Mouse (Mus musculus) kidney, postnatal 14 days (tissue): ENCODE measurements around the gene Nat14.

Source experiments
- DNase-seq: peaks from one replicate; pipeline ENCODE4 v3.0.0; 2022; ENCODE audit warnings: mixed read lengths

Nat14 gene

DNA sequence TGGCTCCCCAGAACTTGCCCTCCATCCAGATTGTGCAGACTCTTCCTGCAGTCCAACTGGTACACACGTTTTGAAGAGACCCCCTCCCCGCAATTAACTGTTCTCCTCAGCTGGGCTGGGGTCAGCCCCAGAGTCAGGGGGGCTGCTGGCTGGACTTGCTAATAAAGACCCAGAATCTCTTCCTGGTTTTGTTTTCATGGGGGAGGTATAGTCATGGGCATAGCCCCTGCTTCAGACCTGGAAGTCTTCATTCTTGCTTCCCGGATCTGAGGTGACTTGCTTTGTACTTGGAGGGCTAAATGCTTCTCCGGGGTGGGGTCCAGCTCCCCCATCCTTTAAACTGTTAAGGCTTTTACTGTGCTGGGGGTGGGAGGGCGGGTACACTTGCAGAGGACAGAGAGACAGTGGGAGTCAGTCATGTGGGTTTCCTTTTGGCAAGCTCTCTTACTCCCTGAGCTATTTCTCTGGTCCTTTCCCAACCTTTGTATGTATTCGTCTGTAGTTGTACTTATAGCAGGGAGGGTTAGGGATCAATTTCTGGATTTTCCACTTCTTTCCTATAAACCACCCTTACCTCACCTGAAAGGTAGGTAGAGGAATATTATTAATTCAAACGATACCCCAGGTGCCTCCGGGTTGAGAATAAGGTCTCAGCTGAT, at the start of gene Nat14:
Nat14 (plus strand) TSS at position 205 of the 659 bp plus-strand sequence.
- DNase-seq: no peak

DNA sequence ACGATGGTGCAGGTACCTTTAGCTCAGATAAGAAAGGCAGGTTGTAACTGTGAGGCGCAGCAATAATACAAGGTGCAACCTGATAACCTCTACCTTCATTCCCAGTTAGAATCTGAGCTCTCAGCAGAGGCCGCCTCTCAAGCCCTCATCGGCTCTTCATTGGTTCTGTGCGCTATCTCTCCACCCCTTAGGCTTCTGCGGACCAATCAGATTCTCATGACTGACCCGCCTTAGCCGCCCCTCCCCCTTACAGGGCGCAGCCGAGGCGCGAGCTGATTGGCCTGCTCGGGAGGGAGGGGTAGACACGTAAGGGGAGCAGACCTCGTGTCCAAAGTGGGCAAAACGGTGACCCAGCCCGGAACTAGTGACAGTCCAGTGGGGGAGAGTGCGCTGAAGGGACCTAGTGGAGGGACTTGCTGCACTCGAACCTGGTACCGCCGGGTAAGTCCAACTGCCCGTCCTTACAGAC, 45.0 kb upstream of the Nat14 start, which contains the start of gene Isoc2a:
Isoc2a (plus strand) TSS at position 401 of the 469 bp plus-strand sequence.
- peak; percentile 94 for DNase-seq

DNA sequence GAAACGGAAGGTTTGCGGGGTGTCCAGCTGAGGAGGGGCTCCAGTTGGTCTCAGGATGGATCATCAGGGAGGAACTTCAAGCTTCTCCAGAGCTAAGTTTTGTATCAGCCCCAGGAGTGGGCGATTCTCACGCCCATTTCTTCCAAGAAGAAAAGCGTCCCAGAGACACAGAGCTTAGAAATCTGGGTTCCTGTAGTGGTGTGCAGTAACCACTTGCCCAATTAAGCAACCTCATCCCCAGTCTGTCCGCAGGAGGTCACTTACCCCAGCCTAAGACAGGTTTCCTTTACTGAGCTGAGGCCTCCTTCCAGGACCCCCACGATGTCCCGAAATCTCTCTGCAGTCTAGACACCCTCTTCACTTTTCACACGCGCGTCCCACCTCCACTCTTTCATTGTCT, 44.6 kb upstream of the Nat14 start:
- no peak for DNase-seq

DNA sequence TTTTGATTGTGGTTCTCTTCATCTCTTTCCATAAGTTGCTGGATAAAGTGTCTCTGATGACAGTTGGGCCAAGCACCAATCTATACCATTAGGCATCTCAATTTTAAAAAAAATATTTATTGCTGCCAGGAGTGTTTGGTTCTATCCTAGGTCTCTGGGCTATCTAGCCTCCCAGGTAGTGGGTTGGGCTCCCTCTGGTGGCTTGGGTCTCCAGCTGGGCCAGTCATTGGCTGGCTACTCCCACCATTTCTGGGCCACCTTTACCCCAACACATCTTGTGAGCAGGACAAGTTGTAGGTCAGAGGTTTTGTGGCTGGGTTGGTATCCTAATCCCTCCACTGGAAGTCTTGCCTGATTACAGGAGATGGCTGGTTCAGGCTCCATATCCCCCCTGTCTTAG, 43.6 kb upstream of the Nat14 start:
- peak; percentile 39 for DNase-seq

DNA sequence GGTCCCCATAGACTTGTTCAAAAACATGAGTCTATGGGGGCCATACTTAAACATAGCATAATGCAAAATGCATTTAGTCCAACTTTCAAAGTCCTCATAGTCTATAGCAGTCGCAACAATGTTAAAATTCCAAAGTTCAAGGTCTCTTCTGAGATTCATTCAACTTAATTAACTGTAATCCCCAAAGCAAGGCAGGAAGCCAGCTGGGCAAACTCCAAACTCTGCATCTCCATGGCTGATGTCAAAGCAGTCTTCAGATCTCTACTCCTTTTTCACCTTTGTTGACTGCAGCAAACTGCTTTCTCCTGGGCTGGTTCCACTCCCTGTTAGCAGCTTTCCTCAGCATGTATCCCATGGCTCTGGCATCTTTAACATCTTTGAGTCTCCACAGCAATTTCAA, 42.8 kb upstream of the Nat14 start:
- DNase-seq: peak; percentile 24

DNA sequence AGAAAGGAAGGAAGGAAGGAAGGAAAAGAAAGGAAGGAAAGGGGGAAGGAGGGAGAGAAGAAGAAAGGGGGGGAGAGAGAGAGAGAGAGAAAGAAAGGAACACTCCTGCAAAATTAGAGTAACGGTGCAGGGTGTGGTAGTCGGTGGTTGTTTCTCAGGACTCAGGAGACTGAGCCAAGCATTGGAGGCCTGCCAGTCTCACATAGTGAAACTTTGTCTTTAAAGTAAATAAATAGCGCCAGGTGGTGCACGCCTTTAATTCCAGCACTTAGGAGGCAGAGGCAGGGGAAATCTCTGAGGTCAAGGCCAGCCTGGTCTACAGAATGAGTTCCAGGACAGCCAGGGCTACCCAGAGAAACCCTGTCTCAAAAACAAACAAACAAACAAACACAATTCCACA, 35.1 kb upstream of the Nat14 start:
- no peak for DNase-seq

DNA sequence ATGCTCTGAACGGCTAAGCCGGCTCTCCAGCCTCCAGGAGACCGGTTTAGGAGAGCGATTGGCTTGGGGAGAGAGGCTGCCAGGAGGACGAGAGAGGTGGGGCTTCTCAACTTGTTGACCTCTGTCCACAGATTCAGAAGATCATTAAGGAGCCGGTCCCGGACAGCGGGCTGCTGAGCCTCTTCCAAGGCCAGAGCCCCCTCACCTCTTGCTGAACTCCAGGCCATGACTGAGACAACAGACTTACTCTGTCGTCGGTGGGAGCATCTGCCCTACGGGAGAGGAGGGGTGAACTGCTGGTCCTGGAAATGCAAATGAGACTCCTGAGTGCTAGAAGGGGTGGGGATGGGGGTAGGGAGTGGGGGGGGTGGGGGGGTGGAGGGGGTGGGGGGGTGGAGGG, 26.6 kb upstream of the Nat14 start:
- no peak for DNase-seq

DNA sequence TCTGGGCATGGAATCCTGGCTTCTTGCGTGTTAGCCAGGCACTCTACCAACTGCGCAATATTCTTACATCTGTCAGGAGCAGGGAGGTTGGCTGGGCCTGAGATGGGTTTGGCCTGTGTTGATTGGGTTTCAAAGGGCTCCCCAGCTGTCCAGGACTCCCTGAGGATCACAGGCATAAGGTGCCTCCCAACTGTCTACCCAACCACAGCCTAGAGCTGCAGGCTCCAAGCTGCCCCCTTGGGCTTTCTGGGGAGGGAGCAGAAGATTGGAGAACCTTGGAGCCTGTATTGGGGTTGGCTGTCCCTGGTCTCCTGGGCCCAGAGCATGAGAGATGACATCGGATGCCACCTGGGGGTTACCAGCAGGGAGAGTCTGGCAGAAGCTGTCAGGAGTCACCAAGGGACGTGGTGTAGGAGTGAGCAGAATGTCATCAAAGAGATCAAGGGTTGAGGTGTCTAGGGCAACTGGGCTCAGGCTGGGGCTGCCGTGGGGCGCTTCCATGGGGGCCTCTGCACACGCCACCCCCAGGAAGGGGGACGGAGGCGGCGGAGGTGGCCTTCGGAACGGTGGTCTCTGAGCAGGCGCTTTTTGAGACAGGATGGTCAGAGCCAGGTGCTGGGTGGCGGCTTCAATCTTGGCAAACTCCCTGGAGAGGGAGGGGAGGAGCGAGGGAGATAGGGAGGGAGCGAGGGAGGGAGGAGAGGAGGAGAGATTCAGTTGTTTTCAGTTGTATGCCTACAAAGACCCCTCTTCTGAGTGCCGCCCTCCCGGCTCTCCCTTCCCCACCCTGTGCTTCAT, 22.8 kb upstream of the Nat14 start:
- DNase-seq: no peak

DNA sequence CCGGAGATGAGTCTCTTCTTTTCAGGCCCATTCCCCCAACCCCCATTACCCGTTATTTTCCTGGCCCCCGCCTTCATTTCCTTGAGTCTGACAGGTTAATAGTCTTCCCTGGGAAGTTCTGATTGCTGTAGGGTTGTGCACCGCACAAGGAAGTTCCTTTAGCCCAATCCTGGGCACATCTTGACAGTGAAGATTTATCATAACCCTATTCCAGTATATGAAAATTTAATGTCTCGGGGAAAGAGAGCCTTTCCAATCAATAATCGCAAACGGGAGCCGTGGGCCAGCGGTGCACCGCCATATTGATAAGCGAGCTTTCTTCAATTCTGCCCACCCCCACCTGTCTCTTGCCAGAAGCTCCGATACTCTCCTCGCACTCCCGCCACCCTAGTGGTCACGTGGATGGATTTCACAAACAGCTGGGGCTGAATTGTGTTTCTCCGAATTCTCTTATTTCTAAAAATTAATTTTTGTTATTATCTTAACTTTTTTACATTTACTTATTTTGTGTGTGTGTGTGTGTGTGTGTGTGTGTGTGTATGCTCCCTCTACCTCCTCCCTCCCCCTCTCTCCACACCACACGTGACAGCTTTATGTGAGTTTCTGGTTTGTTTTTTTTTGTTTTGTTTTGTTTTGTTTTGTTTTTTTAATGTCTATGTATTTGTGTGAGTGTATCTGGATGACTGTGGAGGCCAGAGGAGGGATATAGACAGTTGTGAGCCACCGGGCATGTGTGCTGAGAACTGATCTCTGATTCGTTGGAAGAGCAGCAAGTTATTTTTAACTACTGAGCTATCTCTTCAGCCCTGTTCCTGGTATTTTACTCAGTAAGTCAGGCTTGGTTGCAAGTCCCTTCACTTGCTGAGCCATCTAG, 21.9 kb upstream of the Nat14 start:
- no peak for DNase-seq

DNA sequence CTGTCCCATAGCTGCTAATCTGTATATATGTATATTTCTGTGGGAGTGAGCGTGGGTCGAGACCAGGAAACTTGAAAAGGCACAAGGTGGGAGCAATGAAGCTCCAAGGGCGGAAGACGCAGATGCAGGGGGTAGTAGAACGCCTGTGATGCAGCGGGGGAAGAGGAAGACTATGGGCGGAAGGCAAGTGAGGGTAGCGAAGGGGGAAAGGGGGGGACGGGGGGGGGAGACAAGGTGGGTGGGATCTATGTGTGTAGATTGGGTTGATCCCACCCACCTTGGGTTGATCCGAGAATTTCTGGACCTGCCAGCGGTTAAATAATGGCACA, 21.3 kb upstream of the Nat14 start:
- no peak for DNase-seq

DNA sequence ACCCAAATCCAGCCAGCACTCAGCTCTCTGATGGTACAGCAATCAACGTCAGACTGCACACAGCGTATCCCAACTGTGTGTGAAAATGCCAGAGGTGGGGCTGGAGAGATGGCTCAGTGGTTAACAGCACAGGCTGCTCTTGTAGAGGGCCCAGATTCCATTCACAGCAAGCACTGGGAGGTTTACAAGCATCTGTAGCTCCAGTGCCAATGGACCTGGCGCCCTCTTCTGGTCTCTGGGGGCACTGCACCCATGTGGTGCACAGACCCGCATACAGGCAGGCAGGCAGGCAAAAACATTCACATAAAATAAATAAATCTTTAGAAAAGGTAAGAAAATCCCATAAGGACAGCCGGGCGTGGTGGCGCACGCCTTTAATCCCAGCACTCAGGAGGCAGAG, 20.7 kb upstream of the Nat14 start:
- DNase-seq: no peak

DNA sequence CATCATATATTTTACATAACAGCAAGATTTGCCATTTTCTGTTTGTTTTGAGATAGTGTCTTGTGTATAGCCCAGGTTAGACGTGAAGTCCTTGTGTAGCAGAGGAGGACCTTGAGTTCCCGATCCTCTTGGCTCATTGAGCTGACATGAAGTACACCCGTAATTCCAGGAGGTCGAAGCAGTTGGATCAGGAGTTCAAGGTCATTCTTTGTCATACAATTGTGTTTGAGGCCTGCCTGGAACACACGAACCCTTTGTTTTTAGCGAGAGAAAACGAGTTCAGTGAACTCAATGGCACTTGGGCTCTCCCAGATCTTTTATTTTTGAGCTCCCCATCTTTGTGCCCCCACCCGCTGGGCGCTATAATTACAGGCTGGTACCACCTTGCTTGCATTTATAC, 19.4 kb upstream of the Nat14 start:
- no peak for DNase-seq

DNA sequence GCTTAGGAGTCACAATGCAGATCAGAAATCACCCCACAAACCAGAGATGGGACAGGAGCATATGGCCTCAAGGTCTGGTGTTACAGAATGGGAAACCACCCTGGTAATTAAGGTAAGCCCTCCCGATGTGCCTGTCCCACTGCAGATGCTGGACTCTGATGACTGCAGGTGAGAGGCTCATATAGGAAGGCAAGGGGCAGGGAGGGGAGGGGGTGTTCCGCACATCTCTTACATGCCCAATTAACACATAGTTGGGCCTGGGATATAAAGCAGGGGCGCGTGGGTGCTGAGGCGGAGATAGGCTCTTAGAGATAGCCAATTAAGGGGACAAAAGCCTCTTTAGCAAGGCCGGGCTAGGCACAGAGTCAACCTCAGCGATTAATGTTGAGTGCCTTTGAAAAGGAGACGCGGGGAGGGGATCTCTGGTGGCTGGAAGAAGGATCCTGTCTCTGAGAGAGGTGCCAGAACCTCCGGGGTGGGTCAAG, 15.3 kb upstream of the Nat14 start, which contains the start of gene Gm36210:
Gm36210 (minus strand) TSS at position 51 of the 485 bp plus-strand sequence.
- no peak for DNase-seq

DNA sequence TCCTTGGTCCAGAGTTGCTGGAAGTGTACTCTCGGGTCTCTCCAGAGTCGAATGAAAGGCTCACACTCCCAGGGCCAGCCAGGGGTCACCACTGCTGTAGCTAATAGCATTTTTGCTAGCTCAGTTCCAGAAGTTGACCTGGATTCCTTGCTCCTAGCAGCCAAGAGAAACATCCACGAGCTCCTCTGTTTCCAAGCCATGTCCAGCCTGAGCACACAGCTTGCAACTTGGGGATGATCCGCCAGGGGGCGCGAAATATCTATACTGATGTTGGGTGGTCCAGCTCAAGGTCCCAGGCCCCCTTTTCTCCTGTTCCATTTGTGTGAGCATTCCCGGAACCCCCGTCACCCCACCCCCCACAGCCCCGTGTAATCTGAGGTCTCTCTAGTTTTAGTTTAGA, 10.3 kb upstream of the Nat14 start:
- DNase-seq: peak; percentile 66

DNA sequence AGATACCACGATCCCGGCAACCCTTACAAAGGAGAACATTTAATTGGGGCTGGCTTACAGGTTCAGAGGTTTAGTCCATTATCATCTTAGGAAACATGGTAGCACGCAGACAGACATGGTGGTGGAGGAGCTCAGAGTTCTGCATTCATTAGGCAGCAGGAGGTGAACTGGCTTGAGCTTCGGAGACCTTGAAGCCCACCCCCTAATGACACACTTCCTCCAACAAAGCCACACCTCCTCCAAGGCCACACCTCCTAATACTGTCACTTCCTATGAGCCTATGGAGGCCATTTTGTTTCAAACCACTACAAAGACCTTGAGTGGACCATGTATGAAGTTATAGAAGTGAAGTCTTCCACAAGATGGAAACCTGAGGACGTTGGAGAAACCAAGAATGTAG, 9.6 kb upstream of the Nat14 start:
- no peak for DNase-seq

DNA sequence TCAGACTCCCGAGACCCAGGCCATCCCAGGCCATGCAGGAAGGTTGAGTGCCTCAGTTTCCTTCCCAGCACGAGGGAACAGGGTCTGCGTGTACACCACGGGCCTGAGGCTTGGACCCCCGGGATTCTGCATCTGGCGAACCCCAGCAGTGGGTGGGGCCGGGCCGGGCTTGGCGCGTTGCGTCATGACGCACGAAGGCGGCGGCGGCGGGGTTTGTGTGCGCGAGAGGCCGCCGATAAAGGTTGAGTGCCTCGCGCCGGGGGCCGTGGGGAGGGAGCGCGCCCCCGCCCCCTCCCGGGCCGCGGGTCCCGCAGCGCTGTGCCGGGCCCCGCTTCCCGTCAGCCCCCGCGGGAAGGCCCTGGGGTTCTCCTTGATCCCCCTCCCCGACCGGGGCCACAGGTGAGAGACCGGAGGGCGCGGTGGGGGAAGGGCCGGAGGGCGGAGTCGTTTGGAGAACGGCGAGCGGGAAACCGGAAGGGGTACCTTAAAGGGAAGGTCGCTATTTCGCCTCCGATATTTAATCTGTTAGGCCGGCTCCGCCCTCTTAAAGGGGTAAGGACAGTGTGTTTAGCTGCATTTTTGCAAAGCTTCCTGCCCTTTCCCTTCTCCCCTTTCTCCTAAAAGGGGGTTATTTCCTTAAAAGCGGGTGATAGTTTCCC, 6.7 kb upstream of the Nat14 start, which contains the start of gene Zfp628:
Zfp628 (plus strand) TSS at position 211 of the 659 bp plus-strand sequence.
- DNase-seq: peak; percentile 96

DNA sequence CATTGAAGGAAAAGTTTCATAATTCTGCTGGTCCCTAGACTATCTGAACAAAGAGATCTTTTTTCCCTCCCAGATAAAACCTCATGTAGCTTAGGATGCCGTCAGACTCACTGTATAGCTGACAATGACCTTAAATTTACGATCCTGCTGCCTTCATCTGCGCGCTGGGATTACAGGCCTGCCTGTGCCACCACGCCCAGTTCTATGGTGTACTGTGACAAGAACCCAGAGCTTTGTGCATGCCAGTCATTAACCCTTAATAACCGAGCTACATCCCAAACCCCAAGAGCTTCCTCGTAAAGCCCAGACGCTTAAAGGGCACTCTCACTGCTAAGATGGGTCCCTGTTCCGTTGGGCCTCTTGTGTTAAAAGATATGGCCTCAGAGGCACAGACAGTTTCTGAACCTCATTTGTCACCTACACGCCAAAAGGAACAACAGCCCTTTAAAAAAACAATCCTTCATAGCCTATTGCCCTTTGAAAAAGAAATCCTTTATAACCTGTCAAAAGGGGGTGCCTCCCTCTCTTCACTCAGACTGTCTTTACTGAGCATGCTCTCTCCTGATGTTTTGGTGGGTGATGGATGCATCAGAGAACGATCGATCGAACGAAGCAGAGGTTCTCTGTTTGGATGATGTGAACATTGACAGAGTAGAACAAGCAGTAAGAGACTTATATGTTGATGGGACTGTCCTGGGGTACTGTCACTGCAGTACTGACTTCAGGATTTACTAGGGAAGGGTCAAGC, 6.0 kb upstream of the Nat14 start:
- peak; percentile 43 for DNase-seq

DNA sequence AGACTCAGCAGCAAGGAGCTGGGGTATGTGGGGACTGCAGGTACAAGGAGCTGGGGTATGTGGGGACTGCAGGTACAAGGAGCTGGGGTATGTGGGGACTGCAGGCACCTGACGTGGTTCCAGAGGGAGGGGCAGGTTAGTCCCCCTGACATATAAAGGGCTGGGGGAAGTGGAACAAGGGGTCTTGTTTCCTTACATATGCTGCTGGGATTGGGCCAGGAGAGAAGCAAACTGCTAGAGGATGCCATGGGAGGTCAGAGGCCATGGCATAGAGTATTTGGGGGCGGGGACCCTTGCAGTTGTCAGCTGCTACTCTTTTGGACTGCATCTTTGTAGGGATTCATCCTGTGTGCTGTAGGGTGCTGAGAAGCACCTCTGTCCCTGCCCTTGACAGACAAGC, 4.3 kb upstream of the Nat14 start:
- DNase-seq: no peak

DNA sequence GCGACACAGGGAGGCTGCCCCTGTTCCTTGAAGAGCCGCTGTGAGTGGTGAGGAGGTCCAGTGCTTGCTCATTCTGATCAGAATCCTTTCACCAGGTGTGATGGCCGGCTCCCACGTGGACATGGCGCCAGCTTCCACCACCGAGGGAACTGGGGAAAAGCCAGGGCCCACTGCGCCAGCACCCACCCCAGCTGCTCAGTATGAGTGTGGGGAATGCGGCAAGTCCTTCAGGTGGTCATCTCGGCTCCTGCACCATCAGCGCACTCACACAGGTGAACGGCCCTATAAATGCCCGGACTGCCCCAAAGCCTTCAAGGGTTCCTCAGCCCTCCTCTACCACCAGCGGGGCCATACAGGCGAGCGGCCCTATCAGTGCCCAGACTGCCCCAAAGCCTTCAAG, 3.1 kb upstream of the Nat14 start:
- no peak for DNase-seq

DNA sequence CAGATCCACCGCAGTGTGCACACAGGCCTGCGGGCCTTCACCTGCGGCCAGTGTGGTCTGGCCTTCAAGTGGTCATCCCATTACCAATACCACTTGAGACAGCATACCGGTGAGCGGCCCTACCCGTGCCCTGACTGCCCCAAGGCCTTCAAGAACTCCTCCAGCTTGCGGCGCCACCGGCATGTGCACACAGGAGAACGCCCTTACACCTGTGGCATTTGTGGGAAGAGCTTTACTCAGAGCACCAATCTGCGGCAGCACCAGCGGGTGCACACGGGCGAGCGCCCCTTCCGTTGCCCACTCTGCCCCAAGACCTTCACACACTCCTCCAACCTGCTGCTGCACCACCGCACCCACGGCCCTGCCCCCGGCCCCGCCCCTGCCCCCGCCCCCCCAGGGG, 2.7 kb upstream of the Nat14 start:
- no peak for DNase-seq

DNA sequence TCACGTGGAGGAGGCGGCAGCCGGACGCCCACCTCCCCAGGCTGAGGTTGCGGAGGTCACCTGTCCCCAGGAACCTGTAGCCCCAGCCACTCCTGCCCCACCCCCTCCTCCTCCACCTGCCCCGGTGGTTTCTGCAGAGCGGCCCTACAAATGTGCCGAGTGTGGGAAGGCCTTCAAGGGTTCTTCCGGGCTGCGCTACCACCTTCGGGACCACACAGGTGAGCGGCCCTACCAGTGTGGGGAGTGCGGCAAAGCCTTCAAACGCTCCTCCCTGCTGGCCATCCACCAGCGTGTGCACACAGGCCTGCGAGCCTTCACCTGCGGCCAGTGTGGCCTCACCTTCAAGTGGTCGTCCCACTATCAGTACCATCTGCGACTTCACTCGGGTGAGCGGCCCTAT, 1.9 kb upstream of the Nat14 start:
- no peak for DNase-seq

DNA sequence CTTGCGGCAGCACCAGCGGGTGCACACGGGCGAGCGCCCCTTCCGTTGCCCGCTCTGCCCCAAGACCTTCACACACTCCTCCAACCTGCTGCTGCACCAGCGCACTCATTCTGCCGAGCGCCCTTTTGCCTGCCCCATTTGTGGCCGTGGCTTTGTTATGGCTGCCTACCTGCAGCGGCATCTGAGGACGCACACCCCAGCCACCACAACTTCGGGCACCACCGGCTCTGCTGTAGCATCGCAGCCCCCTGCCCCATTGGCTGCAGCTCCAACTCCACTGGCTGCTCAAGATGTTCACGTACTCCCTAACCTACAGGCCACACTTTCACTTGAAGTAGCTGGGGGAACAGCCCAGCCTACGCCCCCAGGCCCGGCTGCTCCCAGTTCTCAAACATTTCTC, 1.3 kb upstream of the Nat14 start:
- DNase-seq: no peak
